8 mouse cellular contexts compared by ENCODE assay signal in the genomic region with DNA sequence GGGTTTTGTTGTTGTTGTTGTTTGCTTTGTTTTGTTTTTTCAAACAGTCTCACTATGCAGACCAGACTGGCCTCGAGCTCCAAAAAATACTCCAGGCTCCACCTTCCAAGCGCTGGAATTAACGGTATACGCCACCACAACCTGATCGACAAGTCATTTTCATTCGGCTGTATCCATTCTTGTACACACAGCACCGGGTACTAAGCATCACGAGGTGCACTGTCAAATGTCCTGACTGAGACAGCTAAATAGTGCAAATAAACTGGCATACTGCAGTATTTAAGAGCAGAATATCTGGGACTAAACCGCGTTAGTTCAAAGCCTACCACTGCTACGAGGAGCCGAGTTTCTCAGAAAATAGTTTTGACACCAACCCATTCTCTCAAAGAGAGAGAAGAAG. TPM values are rescaled to one million over a fixed set of nuclear protein-coding genes. Genes with fewer than 3 reads are reported as not detected.
DNase-seq lines count a peak whose midpoint lies in the region; ATAC-seq and TF ChIP-seq lines count a peak whose summit lies in the region.

No protein-coding gene starts in this region.

- H3K79me3 ChIP-seq in C2C12 (ENCODE audit: low read depth) = peaks cover 37% of the 10 kb centered on the region

- H3K4me1 ChIP-seq in cortical plate, adult 2 months (ENCODE audit: control insufficient read depth, insufficient read depth, low read length) = no peaks in the 10 kb centered on the region
- H3K4me1 ChIP-seq in intestine, embryonic 15.5 days (replicated peaks) = 0 out of 2 replicates have a peak, but pooled peaks cover 2% of the 10 kb centered on the region
- peaks cover 21% of the 10 kb centered on the region for H3K4me1 ChIP-seq in neural tube, embryonic 12.5 days

- under 1% methylated on average over 12 of the region's 12 CpGs for WGBS in intestine, embryonic 15.5 days
- WGBS in neural tube, embryonic 12.5 days = under 1% methylated on average over 12 of the region's 12 CpGs

- no peaks in the 10 kb centered on the region for H3K9me3 ChIP-seq in intestine, embryonic 15.5 days
- no peaks in the 10 kb centered on the region for H3K9me3 ChIP-seq in neural tube, embryonic 12.5 days

- peak overlapping the region; percentile 95 for H3K4me3 ChIP-seq in C2C12 (ENCODE audit: insufficient read depth, poor library complexity, severe bottlenecking)
- H3K4me3 ChIP-seq in cortical plate, adult 2 months (ENCODE audit: insufficient read depth, low read length) = peak overlapping the region; percentile 65
- H3K4me3 ChIP-seq in intestine, embryonic 15.5 days (replicated peaks) = peak overlapping the region; percentile 75
- H3K4me3 ChIP-seq in neural tube, embryonic 12.5 days = peak overlapping the region; percentile 70

- no peaks in the 10 kb centered on the region for H3K27me3 ChIP-seq in C2C12 (ENCODE audit: control insufficient read depth, insufficient read depth, insufficient read length)
- no peaks in the 10 kb centered on the region for H3K27me3 ChIP-seq in intestine, embryonic 15.5 days (replicated peaks)
- no peaks in the 10 kb centered on the region for H3K27me3 ChIP-seq in neural tube, embryonic 12.5 days (replicated peaks)

- H3K9ac ChIP-seq in intestine, embryonic 15.5 days = peak overlapping the region; percentile 64
- H3K9ac ChIP-seq in neural tube, embryonic 12.5 days = peak overlapping the region; percentile 70

- H3K4me2 ChIP-seq in intestine, embryonic 15.5 days (replicated peaks) = peak overlapping the region; percentile 74
- H3K4me2 ChIP-seq in neural tube, embryonic 12.5 days (replicated peaks) = peak overlapping the region; percentile 91

- TF ChIP-seq POLR2A in cortical plate, adult 2 months (IDR thresholded peaks at IDR 0.05; ENCODE audit: extremely low read depth, insufficient read depth, low read length) = no peak

- H3K79me2 ChIP-seq in C2C12 (ENCODE audit: control insufficient read depth, insufficient read depth) = peaks cover 42% of the 10 kb centered on the region

- DNase-seq in heart, adult 11 months = peak; percentile 35
- DNase-seq in heart, adult 9 months (ENCODE audit: low spot score in 2 of 2) = no peak
- no peak for DNase-seq in spleen, adult 12 weeks (ENCODE audit: low spot score)
- DNase-seq in cerebellum, adult 9-11 months = no peak

- peaks cover 37% of the 10 kb centered on the region for H3K36me3 ChIP-seq in C2C12 (ENCODE audit: control insufficient read depth, insufficient read depth)
- 0 out of 2 replicates have a peak, but pooled peaks cover 8% of the 10 kb centered on the region for H3K36me3 ChIP-seq in intestine, embryonic 15.5 days
- H3K36me3 ChIP-seq in neural tube, embryonic 12.5 days = peaks cover 13% of the 10 kb centered on the region; the same call in 1 of the 2 replicates

- peak overlapping the region; percentile 74 for H3ac ChIP-seq in C2C12 (ENCODE audit: control insufficient read depth, insufficient read length, low read depth)

- no peak for TF ChIP-seq CTCF in C2C12 (IDR thresholded peaks at IDR 0.05; ENCODE audit: control insufficient read depth, insufficient read depth, insufficient read length)
- TF ChIP-seq CTCF in cortical plate, adult 2 months (IDR thresholded peaks at IDR 0.05; ENCODE audit: extremely low read depth, insufficient read depth, low read length) = no peak

- peak; percentile 26 for ATAC-seq in intestine, embryonic 15.5 days
- ATAC-seq in neural tube, embryonic 12.5 days (ENCODE audit: low FRiP score, low read depth) = peak; percentile 17; the same call in 1 of the 2 replicates

- no peak overlapping the region for H3K27ac ChIP-seq in cortical plate, adult 2 months (ENCODE audit: insufficient read depth, low read length)
- H3K27ac ChIP-seq in intestine, embryonic 15.5 days = peak overlapping the region; percentile 75
- no peak overlapping the region for H3K27ac ChIP-seq in neural tube, embryonic 12.5 days

TF ChIP-seq in C2C12, 6 proteins besides CTCF, POLR2A, EP300 and RAD21:
- no peak for TF ChIP-seq FOSL1 (IDR thresholded peaks at IDR 0.05; ENCODE audit: insufficient read depth, low read length, poor library complexity, severe bottlenecking)
- TF ChIP-seq MYOG (IDR thresholded peaks at IDR 0.05; ENCODE audit: control insufficient read depth, extremely low read depth, insufficient read length) = no peak
- no peak for TF ChIP-seq CEBPB (IDR thresholded peaks at IDR 0.05; ENCODE audit: low read depth)
- TF ChIP-seq MYOD1 (IDR thresholded peaks at IDR 0.05; ENCODE audit: control insufficient read depth, insufficient read length, low read depth) = no peak
- no peak for TF ChIP-seq MAX (IDR thresholded peaks at IDR 0.05)
- TF ChIP-seq USF1 (IDR thresholded peaks at IDR 0.05; ENCODE audit: low read depth) = no peak
TF ChIP-seq in C2C12: peak in this region for 0.

RNA-seq across cellular contexts. Expression of gene Nat10, which starts 0.6 kb away (rescaled TPM):
- 28.0 TPM for polyA plus RNA-seq in C2C12 (2012; fragmentation: generic; extraction: Trizol)
- polyA plus RNA-seq in cortical plate, adult 2 months (2012; rRNA removed) = 45.3 and 46.7 TPM in 2 replicates
- polyA plus RNA-seq in intestine, embryonic 15.5 days (2015; fragmentation: Nextera tagmentation; extraction: Ambion mirVana) = 32.7 and 33.2 TPM in 2 replicates
- 21.7 and 23.9 TPM in 2 replicates for polyA plus RNA-seq in neural tube, embryonic 12.5 days (2016; fragmentation: Nextera tagmentation; extraction: Ambion mirVana)

RNA-seq across cellular contexts. Expression of gene Caprin1, which starts 37.0 kb away (rescaled TPM):
- 161 TPM for polyA plus RNA-seq in C2C12 (2012; fragmentation: generic; extraction: Trizol)
- 143 and 147 TPM in 2 replicates for polyA plus RNA-seq in cortical plate, adult 2 months (2012; rRNA removed)
- 246 and 291 TPM in 2 replicates for polyA plus RNA-seq in intestine, embryonic 15.5 days (2015; fragmentation: Nextera tagmentation; extraction: Ambion mirVana)
- 512 and 528 TPM in 2 replicates for polyA plus RNA-seq in neural tube, embryonic 12.5 days (2016; fragmentation: Nextera tagmentation; extraction: Ambion mirVana)
